Mouse (Mus musculus) WW6 (cell line): ENCODE results near the gene Cobl.

Experiments
- DNase-seq: peaks from one replicate; pipeline ENCODE4 v3.0.0-alpha.2; 2013; ENCODE audit warnings: low read depth, low spot score

Cobl gene

DNA sequence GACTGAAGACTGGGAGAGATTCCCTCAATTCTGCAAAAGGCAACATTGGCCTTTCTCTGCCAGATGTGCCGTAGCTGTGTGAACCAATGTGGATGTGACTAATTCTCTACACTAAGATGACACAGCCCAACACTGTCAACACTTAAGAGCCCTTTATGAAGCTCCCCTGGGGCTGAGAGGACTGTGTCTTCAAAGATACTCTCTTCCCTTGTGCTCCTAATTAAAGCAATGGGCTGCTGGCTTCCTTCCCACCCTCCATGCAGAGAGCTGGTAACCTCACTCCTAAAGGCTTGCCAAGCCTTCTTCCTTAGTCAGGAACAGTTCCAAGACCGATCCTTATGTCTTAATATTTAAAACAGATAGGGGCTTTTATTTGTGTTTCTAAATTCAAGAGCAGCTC lies 79.9 kb downstream of the Cobl start:
- DNase-seq: no peak

GRCm38 (mm10) chr11:12382991-12383390 lies 81.8 kb downstream of the Cobl start:
- DNase-seq: no peak

DNA sequence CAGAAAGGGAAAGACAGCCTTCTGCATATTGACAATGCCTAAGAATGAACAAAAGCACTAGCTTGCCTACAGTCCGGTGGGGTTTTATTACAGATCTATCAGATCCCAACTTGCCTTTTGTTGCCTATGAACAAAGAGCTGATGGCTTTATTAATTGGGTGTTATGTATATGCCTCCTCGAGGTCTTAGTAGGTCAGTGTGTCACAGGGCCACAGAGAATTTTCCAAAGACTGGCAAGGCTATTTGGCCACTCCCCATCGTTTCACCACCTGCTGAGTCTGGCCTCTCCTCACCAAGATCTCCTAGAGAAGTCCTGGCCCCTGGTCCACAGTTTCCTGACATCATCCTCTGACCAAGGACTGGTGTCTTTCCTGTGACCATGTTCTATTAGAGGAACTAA lies 83.7 kb downstream of the Cobl start:
- no peak for DNase-seq

DNA sequence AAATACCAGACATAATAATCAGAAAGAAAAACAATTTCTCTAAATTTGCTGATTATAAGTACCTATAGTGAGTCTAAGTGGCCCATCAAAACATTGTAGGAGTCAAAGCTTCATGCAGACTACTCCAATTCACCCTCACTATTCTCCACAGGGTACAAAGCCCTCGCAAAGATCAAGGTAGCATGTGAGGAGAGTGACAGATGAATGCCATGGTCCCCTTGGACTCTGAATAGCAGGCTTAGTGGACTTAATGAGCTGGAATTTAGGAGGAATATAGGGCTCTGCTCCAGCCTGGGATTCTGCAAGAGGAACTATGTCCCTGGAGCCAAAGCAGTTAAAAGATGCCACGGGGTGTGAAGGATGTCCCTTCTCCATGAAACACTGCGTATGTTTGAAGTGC lies 88.1 kb downstream of the Cobl start:
- DNase-seq: no peak

GRCm38 (mm10) chr11:12373106-12374098 lies 91.4 kb downstream of the Cobl start:
- DNase-seq: peak; percentile 65

- no peak for DNase-seq
Observed at GRCm38 (mm10) chr11:12370957-12371356, 93.8 kb downstream of the Cobl start.

DNA sequence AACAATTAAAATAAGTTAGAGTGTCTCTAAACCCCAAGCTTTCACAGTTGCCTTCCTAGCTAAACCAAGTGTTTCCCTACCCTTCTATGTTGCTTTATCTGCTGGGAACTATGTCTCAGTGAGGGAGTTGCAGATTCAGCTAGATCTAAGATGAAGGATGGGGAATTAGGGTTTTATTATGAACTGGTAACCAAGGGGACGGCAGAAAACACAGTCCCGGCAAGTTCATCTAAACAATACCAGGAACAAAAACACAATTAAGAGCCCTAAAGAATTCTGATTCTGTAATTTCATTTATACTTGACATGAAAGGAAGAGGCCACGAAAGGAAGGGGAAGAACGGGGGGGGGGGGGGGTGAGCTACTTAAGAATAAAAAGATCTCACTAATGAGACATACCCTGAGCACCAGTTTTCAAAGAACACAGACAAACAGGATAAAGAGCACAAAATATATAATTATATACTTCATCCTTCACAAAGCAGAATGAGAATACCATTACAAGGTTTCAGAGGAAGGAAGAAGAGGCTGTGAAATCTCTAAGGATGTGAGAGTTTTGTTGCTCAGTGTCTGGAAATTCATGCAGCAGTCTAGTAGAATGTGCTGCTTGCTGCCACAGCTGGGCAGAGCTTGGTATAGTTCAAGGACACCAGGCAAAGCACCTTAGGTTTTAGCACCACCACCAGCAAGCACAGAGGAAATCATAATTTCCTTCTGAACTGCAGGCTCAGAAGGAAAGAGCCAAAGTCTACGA lies 97.2 kb downstream of the Cobl start:
- no peak for DNase-seq

- DNase-seq: no peak
Observed at GRCm38 (mm10) chr11:12359336-12360000, 105.3 kb downstream of the Cobl start.

GRCm38 (mm10) chr11:12358602-12359001 lies 106.2 kb downstream of the Cobl start:
- DNase-seq: no peak

DNA sequence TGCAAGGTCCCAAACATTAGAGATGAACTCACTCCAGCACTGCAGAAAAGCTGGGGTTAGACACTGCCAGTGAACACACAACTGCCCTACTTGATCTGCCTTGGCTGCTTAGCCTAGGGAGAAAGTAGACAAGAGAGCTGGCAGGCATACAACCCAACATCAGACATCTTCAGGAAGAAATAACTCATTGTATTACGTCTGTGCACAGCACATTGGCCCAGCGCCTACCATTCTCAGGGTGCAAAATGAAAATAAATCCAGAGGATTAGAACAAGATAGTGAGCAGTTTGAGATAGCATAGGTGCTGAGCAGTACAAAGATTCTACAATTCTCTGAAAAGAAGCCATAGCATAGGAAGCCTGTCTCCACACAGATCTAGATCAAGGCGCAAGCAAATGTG lies 109.1 kb downstream of the Cobl start:
- no peak for DNase-seq

- DNase-seq: no peak
Observed at GRCm38 (mm10) chr11:12350986-12351546, 113.7 kb downstream of the Cobl start.

- no peak for DNase-seq
Observed at GRCm38 (mm10) chr11:12350086-12350485, 114.7 kb downstream of the Cobl start.

DNA sequence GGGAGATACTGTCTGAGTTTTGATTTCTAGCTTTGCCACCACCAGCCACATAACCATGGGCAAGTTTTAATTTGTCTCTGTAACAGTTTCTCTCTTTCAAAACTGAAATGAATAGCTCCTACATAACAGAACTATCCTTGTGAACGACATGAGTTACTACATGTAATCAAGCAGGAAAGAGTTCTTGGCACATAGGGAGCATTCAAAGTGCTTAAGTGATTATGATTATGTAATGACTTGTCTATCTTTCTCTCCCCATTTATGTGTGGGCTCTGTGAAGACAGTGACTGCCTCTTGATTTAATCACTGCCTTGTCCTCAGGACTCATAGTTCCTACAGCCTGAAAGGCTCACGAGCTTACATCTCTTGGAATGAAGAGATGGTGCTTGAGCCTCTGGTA lies 118.3 kb downstream of the Cobl start:
- no peak for DNase-seq

DNA sequence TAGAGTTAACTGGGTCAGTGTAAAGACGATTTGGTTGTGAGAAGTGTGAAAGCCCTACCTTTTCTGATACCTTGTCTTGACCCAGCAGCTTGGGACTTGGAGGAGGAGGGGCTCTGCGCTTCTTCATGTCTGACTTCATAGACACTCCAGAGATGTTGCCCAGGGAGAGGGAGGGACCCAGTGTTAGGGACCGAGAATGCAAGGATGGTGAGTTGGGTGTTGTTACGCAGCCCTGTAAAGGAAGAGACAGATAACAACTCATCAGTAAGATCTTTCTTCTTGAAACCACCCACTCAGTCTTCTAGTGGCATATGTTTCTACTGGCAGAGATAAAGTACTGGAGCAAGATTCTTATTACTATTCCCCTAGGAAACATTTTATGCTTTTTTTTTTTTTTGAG lies 121.1 kb downstream of the Cobl start:
- DNase-seq: no peak

GRCm38 (mm10) chr11:12340697-12341096 lies 124.1 kb downstream of the Cobl start:
- no peak for DNase-seq

GRCm38 (mm10) chr11:12336145-12336544 lies 128.6 kb downstream of the Cobl start:
- no peak for DNase-seq

GRCm38 (mm10) chr11:12331997-12332396 lies 132.8 kb downstream of the Cobl start:
- DNase-seq: no peak

- no peak for DNase-seq
Observed at GRCm38 (mm10) chr11:12321445-12321844, 143.3 kb downstream of the Cobl start.

DNA sequence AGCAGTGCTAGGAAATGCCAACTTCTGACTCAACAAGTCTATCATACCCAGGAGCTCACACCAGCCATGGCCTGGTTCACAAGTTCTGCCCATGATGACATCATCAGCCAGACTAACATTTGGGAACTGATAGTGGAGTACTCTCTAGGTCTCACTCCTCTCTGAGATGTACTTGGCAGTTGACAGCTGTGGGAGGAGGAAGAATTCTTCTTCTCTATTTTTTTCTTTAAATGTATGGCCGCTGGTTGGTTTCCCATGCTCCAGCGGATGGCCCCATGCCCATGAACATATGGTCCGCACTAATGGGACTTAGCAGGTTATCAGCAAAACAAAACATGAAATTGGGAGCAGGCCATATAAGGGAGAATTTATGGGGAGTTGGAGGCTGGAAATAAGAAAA lies 145.4 kb downstream of the Cobl start:
- DNase-seq: no peak

GRCm38 (mm10) chr11:12315670-12316069 lies 149.1 kb downstream of the Cobl start:
- DNase-seq: no peak

GRCm38 (mm10) chr11:12314278-12315043 lies 150.3 kb downstream of the Cobl start:
- DNase-seq: no peak
